Mouse (Mus musculus): Measurements from ENCODE around the gene Svop.
A peak's percentile ranks its signal among the peaks of the same experiment; 100 is the strongest.

Gene Svop

GRCm38 (mm10) chr5:114106391-114106935 lies 15.1 kb upstream of the Svop start:
- DNase-seq (ENCODE audit: low read depth, low spot score), result no peak

GRCm38 (mm10) chr5:114102807-114103206 lies 11.4 kb upstream of the Svop start:
- no peak for DNase-seq (ENCODE audit: low read depth, low spot score)

GRCm38 (mm10) chr5:114101873-114102272 lies 10.5 kb upstream of the Svop start:
- no peak for DNase-seq (ENCODE audit: low read depth, low spot score)

GRCm38 (mm10) chr5:114100390-114101099 lies 9.2 kb upstream of the Svop start:
- no peak for DNase-seq (ENCODE audit: low read depth, low spot score)

GRCm38 (mm10) chr5:114099709-114100389 lies 8.5 kb upstream of the Svop start:
- peak; percentile 94 for DNase-seq (ENCODE audit: low read depth, low spot score)

GRCm38 (mm10) chr5:114090421-114091013 lies 853 bp downstream of the Svop start:
- DNase-seq (ENCODE audit: low read depth, low spot score), result no peak

GRCm38 (mm10) chr5:114087875-114088480 lies 3.4 kb downstream of the Svop start:
- no peak for DNase-seq (ENCODE audit: low read depth, low spot score)

GRCm38 (mm10) chr5:114085501-114085900 lies 5.9 kb downstream of the Svop start:
- no peak for DNase-seq (ENCODE audit: low read depth, low spot score)

- DNase-seq (ENCODE audit: low read depth, low spot score), result peak; percentile 56
These were observed 14.4 kb downstream of the Svop start for GRCm38 (mm10) chr5:114077009-114077408.

GRCm38 (mm10) chr5:114072262-114072661 lies 19.1 kb downstream of the Svop start:
- DNase-seq (ENCODE audit: low read depth, low spot score), result peak; percentile 33

- peak; percentile 65 for DNase-seq (ENCODE audit: low read depth, low spot score)
These were observed 20.5 kb downstream of the Svop start for GRCm38 (mm10) chr5:114070858-114071257.

- no peak for DNase-seq (ENCODE audit: low read depth, low spot score)
These were observed 23.4 kb downstream of the Svop start for GRCm38 (mm10) chr5:114067982-114068381.

- DNase-seq (ENCODE audit: low read depth, low spot score), result no peak
These were observed 23.8 kb downstream of the Svop start for GRCm38 (mm10) chr5:114067543-114067942.

GRCm38 (mm10) chr5:114066601-114067000 lies 24.8 kb downstream of the Svop start:
- no peak for DNase-seq (ENCODE audit: low read depth, low spot score)

- no peak for DNase-seq (ENCODE audit: low read depth, low spot score)
These were observed 26.2 kb downstream of the Svop start, which contains the start of gene Usp30 for GRCm38 (mm10) chr5:114065161-114065560. Gene Usp30 (plus strand): TSS chr5:114065461.

GRCm38 (mm10) chr5:114063958-114064357 lies 27.4 kb downstream of the Svop start:
- DNase-seq (ENCODE audit: low read depth, low spot score), result no peak

- DNase-seq (ENCODE audit: low read depth, low spot score), result no peak
These were observed 29.7 kb downstream of the Svop start for GRCm38 (mm10) chr5:114061675-114062074.

GRCm38 (mm10) chr5:114057129-114057731 lies 34.1 kb downstream of the Svop start:
- no peak for DNase-seq (ENCODE audit: low read depth, low spot score)

GRCm38 (mm10) chr5:114052246-114052761 lies 39.1 kb downstream of the Svop start:
- peak; percentile 80 for DNase-seq (ENCODE audit: low read depth, low spot score)

- DNase-seq (ENCODE audit: low read depth, low spot score), result no peak
These were observed 42.5 kb downstream of the Svop start for GRCm38 (mm10) chr5:114048731-114049308.

GRCm38 (mm10) chr5:114047182-114047581 lies 44.2 kb downstream of the Svop start:
- DNase-seq (ENCODE audit: low read depth, low spot score), result peak; percentile 37

Measured in R1 (cell line).